Mouse (Mus musculus): ENCODE results near the gene Trnau1ap. TPM values are rescaled to one million over a fixed set of nuclear protein-coding genes. Genes with fewer than 3 reads are reported as not detected.

The Trnau1ap gene
- polyA plus RNA-seq, 1 experiment from 2014 or later, result 71.8 TPM

GRCm38 (mm10) chr4:132359510-132359909 is 30.2 kb upstream of the Trnau1ap start:
- ATAC-seq (ENCODE audit: insufficient read depth), result no peak
- Histone ChIP-seq H3K4me2 (no peak overlapping the region), H3K36me3 (ENCODE audit: insufficient read depth) (peaks cover 76% of the 10 kb centered on the region), H3K4me1 (ENCODE audit: insufficient read depth) (no peaks in the 10 kb centered on the region), H3K9ac (no peak overlapping the region), H3K4me3 (ENCODE audit: low read depth, low read length) (no peak overlapping the region), H3K9me3 (ENCODE audit: low read depth, low read length) (no peaks in the 10 kb centered on the region), H3K27me3 (ENCODE audit: insufficient read depth, low read length) (no peaks in the 10 kb centered on the region), H3K27ac (ENCODE audit: low read depth) (no peak overlapping the region)
- TF ChIP-seq CTCF (IDR thresholded peaks at IDR 0.05; ENCODE audit: low read depth), result no peak
- WGBS, result 87% methylated on average over 4 of the region's 4 CpGs
- DNase-seq, result no peak

- no peak for ATAC-seq (ENCODE audit: insufficient read depth)
Measured at GRCm38 (mm10) chr4:132356170-132356569, 26.8 kb upstream of the Trnau1ap start.

DNA sequence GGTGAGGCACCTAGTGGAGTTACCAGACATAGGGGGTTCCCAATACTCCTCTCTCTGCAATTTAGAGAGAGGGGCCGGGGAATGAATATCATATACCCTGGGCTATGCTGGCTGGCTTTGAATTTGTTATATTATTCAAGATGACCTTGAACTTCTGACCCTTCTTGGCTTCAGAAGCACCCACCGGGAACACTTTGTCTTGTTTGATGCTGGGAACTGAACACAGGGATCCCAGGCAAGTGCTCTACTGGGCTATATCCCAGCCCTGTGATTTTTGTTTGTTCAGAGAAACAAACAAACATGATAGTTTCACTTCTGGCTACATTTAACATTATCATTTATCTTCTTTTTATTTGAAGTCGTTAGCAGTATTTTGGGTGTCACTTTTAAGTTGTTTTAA is 26.1 kb upstream of the Trnau1ap start:
- Histone ChIP-seq H3K9ac (no peak overlapping the region), H3K36me3 (ENCODE audit: insufficient read depth) (peaks cover 62% of the 10 kb centered on the region), H3K27me3 (ENCODE audit: insufficient read depth, low read length) (no peaks in the 10 kb centered on the region), H3K4me2 (no peak overlapping the region), H3K4me1 (ENCODE audit: insufficient read depth) (peaks cover 5% of the 10 kb centered on the region; the same call in 1 of the 2 replicates), H3K27ac (ENCODE audit: low read depth) (no peak overlapping the region), H3K9me3 (ENCODE audit: low read depth, low read length) (no peaks in the 10 kb centered on the region), H3K4me3 (ENCODE audit: low read depth, low read length) (no peak overlapping the region)
- ATAC-seq (ENCODE audit: insufficient read depth) (no peak), DNase-seq (no peak)
- no peak for TF ChIP-seq CTCF (IDR thresholded peaks at IDR 0.05; ENCODE audit: low read depth)
- 78% methylated on average over 3 of the region's 3 CpGs for WGBS

More at GRCm38 (mm10) chr4:132356170-132356569, 26.8 kb upstream of the Trnau1ap start:
- H3K4me2 ChIP-seq, result no peak overlapping the region
- WGBS, result 39% methylated on average over 12 of the region's 12 CpGs
- H3K27me3 ChIP-seq (ENCODE audit: insufficient read depth, low read length), result no peaks in the 10 kb centered on the region
- H3K9ac ChIP-seq, result no peak overlapping the region; the same call in 1 of the 2 replicates
- DNase-seq, result peak; percentile 34
- no peaks in the 10 kb centered on the region for H3K9me3 ChIP-seq (ENCODE audit: low read depth, low read length)
- no peak for TF ChIP-seq CTCF (IDR thresholded peaks at IDR 0.05; ENCODE audit: low read depth)
- H3K4me1 ChIP-seq (ENCODE audit: insufficient read depth), result peaks cover 5% of the 10 kb centered on the region; the same call in 1 of the 2 replicates
- H3K36me3 ChIP-seq (ENCODE audit: insufficient read depth), result peaks cover 64% of the 10 kb centered on the region
- H3K27ac ChIP-seq (ENCODE audit: low read depth), result no peak overlapping the region
- H3K4me3 ChIP-seq (ENCODE audit: low read depth, low read length), result no peak overlapping the region

DNA sequence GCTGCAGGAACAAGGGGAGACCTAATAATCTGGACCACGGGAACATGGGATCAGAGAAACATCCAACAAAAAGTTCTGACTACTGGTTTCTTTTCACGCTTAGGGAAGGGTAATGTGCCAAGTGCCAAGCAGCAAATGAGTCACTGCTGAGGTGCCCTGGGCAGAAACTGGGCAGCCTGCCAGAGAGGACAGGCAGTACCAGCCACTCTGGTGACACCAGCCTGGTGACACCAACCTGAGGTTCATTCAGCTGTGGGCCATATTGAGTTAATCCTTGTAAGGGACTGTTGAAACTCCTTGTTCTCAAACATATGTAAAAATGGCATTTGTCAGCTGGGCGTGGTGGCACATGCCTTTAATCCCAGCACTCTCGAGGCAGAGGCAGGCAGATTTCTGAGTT is 25.2 kb upstream of the Trnau1ap start:
- Histone ChIP-seq H3K4me2 (no peak overlapping the region), H3K4me1 (ENCODE audit: insufficient read depth) (peaks cover 5% of the 10 kb centered on the region; the same call in 1 of the 2 replicates), H3K27me3 (ENCODE audit: insufficient read depth, low read length) (no peaks in the 10 kb centered on the region), H3K36me3 (ENCODE audit: insufficient read depth) (peaks cover 54% of the 10 kb centered on the region), H3K9me3 (ENCODE audit: low read depth, low read length) (no peaks in the 10 kb centered on the region), H3K9ac (no peak overlapping the region), H3K4me3 (ENCODE audit: low read depth, low read length) (no peak overlapping the region), H3K27ac (ENCODE audit: low read depth) (no peak overlapping the region)
- WGBS, result 87% methylated on average over 4 of the region's 4 CpGs
- TF ChIP-seq CTCF (IDR thresholded peaks at IDR 0.05; ENCODE audit: low read depth), result no peak
- ATAC-seq (ENCODE audit: insufficient read depth) (no peak), DNase-seq (no peak)

DNA sequence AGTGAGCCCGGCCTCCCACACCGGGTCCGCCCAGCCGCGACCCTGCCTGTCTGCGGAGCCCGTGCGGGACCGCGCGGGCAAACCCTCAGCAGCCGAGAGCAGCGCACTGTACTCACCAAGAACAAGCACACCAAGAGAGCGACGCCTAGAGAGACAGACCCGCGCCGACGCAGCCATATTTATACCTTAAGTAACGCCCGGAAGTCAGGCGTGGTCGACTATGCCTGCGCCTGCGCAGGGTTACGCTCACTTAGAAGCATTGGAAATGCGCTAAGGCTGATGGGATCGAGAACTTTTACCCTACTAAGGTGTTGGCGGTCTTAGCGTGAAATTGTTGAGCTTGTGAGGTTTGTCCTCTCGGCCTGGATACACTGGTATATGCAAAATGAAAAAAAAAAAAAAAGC is 24.1 kb upstream of the Trnau1ap start, which contains the start of gene Rcc1:
TSS of gene Rcc1 (minus strand) at position 125 of the 405 bp plus-strand sequence.
- Histone ChIP-seq H3K4me1 (ENCODE audit: insufficient read depth) (peaks cover 5% of the 10 kb centered on the region; the same call in 1 of the 2 replicates), H3K27ac (ENCODE audit: low read depth) (peak within 1 kb of the TSS; percentile 94), H3K4me2 (peak within 1 kb of the TSS; percentile 77), H3K36me3 (ENCODE audit: insufficient read depth) (peaks cover 44% of the 10 kb centered on the region), H3K9ac (peak within 1 kb of the TSS; percentile 96), H3K4me3 (ENCODE audit: low read depth, low read length) (peak within 1 kb of the TSS; percentile 85), H3K9me3 (ENCODE audit: low read depth, low read length) (no peaks in the 10 kb centered on the region), H3K27me3 (ENCODE audit: insufficient read depth, low read length) (no peaks in the 10 kb centered on the region)
- WGBS, result under 1% methylated on average over 31 of the region's 31 CpGs
- peak; percentile 34 for TF ChIP-seq CTCF (IDR thresholded peaks at IDR 0.05; ENCODE audit: low read depth)
- peak; percentile 98 for DNase-seq
- peak; percentile 93 for ATAC-seq (ENCODE audit: insufficient read depth)

GRCm38 (mm10) chr4:132352739-132353138 is 23.4 kb upstream of the Trnau1ap start:
- WGBS, result under 1% methylated on average over 14 of the region's 14 CpGs
- peak overlapping the region; percentile 85 for H3K4me3 ChIP-seq (ENCODE audit: low read depth, low read length)

GRCm38 (mm10) chr4:132351401-132351800 is 22.1 kb upstream of the Trnau1ap start:
- peaks cover 5% of the 10 kb centered on the region; the same call in 1 of the 2 replicates for H3K4me1 ChIP-seq (ENCODE audit: insufficient read depth)
- WGBS, result 21% methylated on average over 1 of the region's 1 CpGs
- H3K27ac ChIP-seq (ENCODE audit: low read depth), result peak overlapping the region; percentile 36
- peaks cover 24% of the 10 kb centered on the region for H3K36me3 ChIP-seq (ENCODE audit: insufficient read depth)
- no peak for ATAC-seq (ENCODE audit: insufficient read depth)
- peak overlapping the region; percentile 96 for H3K9ac ChIP-seq
- H3K4me2 ChIP-seq, result peak overlapping the region; percentile 77
- H3K4me3 ChIP-seq (ENCODE audit: low read depth, low read length), result peak overlapping the region; percentile 85
- no peaks in the 10 kb centered on the region for H3K9me3 ChIP-seq (ENCODE audit: low read depth, low read length)
- no peak for DNase-seq
- H3K27me3 ChIP-seq (ENCODE audit: insufficient read depth, low read length), result no peaks in the 10 kb centered on the region
- no peak for TF ChIP-seq CTCF (IDR thresholded peaks at IDR 0.05; ENCODE audit: low read depth)

More at GRCm38 (mm10) chr4:132352739-132353138, 23.4 kb upstream of the Trnau1ap start:
- Histone ChIP-seq H3K9me3 (ENCODE audit: low read depth, low read length) (no peaks in the 10 kb centered on the region), H3K36me3 (ENCODE audit: insufficient read depth) (peaks cover 36% of the 10 kb centered on the region), H3K4me2 (peak overlapping the region; percentile 77), H3K4me1 (ENCODE audit: insufficient read depth) (peaks cover 5% of the 10 kb centered on the region; the same call in 1 of the 2 replicates), H3K27ac (ENCODE audit: low read depth) (peak overlapping the region; percentile 94), H3K9ac (peak overlapping the region; percentile 96), H3K27me3 (ENCODE audit: insufficient read depth, low read length) (no peaks in the 10 kb centered on the region)
- ATAC-seq (ENCODE audit: insufficient read depth) (no peak), DNase-seq (peak; percentile 51)
- TF ChIP-seq CTCF (IDR thresholded peaks at IDR 0.05; ENCODE audit: low read depth), result no peak
